Mouse (Mus musculus) bone marrow, adult 2 months (tissue): ENCODE data around the gene Cnot6. TPM values are rescaled to one million over a fixed set of nuclear protein-coding genes. Genes with fewer than 3 reads are reported as not detected.

Source experiments
- H3K27ac ChIP-seq: fragments of 200-500 bp; 2 replicates; pipeline ENCODE4 v1.5.1; 2012; ENCODE audit warnings: low read depth, mild to moderate bottlenecking, control low read depth, inconsistent platforms, low read length; ENCODE audit not compliant: control insufficient read depth, poor library complexity, insufficient read depth
- H3K4me1 ChIP-seq: fragments of 200-500 bp; 2 replicates; pipeline ENCODE4 v1.6.1; 2011; ENCODE audit warnings: low read length; ENCODE audit not compliant: control insufficient read depth, insufficient read depth
- H3K4me3 ChIP-seq: fragments of 200-500 bp; replicated peaks from 2 replicates; pipeline ENCODE3; 2011; ENCODE audit warnings: mild to moderate bottlenecking, low read depth, low read length, control low read depth; ENCODE audit not compliant: control insufficient read depth
- CTCF ChIP-seq: fragments of 200-500 bp; IDR thresholded peaks from 2 replicates; pipeline ENCODE4 v1.5.1; 2011; ENCODE audit warnings: low read length, control low read depth; ENCODE audit not compliant: control insufficient read depth, insufficient read depth
- POLR2A ChIP-seq: fragments of 200-500 bp; IDR thresholded peaks from 2 replicates; pipeline ENCODE4 v1.6.1; 2011; ENCODE audit warnings: low read depth, mild to moderate bottlenecking, control low read depth, low read length, borderline replicate concordance; ENCODE audit not compliant: control insufficient read depth
- WGBS: fragments of 180-500 bp; shearing (Covaris S2); methylation state at CpG from one replicate; pipeline ENCODE4 v1.1.7; 2018; 5-methylcytosine and 5-hydroxymethylcytosine counted together
- polyA plus RNA-seq: library from polyadenylated mRNA; stranded (reverse); fragments of >200 nt; gene quantifications from 2 replicates; pipeline ENCODE4 v1.2.4, GENCODE M21; 2011; ENCODE audit warnings: low replicate concordance; ENCODE audit not compliant: missing spikeins, insufficient read depth, insufficient read length

The Cnot6 gene
- polyA plus RNA-seq, 1 experiment = 19.7 TPM

- TF ChIP-seq CTCF (no peak), POLR2A (no peak)
- Histone ChIP-seq H3K27ac (no peak overlapping the region), H3K4me1 (no peaks in the 10 kb centered on the region; the same call in 1 of the 2 replicates), H3K4me3 (no peak overlapping the region)
- 74% methylated on average over 8 of the region's 8 CpGs for WGBS
Measured at GRCm38 (mm10) chr11:49704804-49705203, 7.7 kb downstream of the Cnot6 start.

GRCm38 (mm10) chr11:49702014-49702413, 10.5 kb downstream of the Cnot6 start:
- no peak overlapping the region for H3K4me3 ChIP-seq
- 91% methylated on average over 8 of the region's 8 CpGs for WGBS
- no peaks in the 10 kb centered on the region for H3K4me1 ChIP-seq
- no peak for TF ChIP-seq POLR2A
- TF ChIP-seq CTCF = no peak
- no peak overlapping the region for H3K27ac ChIP-seq

GRCm38 (mm10) chr11:49699079-49699478, 13.4 kb downstream of the Cnot6 start:
- Histone ChIP-seq H3K4me3 (no peak overlapping the region), H3K4me1 (no peaks in the 10 kb centered on the region; the same call in 1 of the 2 replicates), H3K27ac (no peak overlapping the region)
- TF ChIP-seq CTCF (no peak), POLR2A (no peak)
- 93% methylated on average over 1 of the region's 1 CpGs for WGBS

GRCm38 (mm10) chr11:49697779-49698178, 14.7 kb downstream of the Cnot6 start:
- no peaks in the 10 kb centered on the region; the same call in 1 of the 2 replicates for H3K4me1 ChIP-seq
- no peak overlapping the region for H3K4me3 ChIP-seq
- H3K27ac ChIP-seq = no peak overlapping the region
- TF ChIP-seq POLR2A (no peak), CTCF (no peak)
- WGBS = 75% methylated on average over 5 of the region's 5 CpGs

- Histone ChIP-seq H3K27ac (no peak overlapping the region), H3K4me1 (no peaks in the 10 kb centered on the region; the same call in 1 of the 2 replicates), H3K4me3 (no peak overlapping the region)
- TF ChIP-seq POLR2A = no peak
- TF ChIP-seq CTCF = no peak
- WGBS = 64% methylated on average over 2 of the region's 2 CpGs
Measured at GRCm38 (mm10) chr11:49696472-49696871, 16.1 kb downstream of the Cnot6 start.

GRCm38 (mm10) chr11:49695695-49696094, 16.8 kb downstream of the Cnot6 start:
- Histone ChIP-seq H3K4me1 (no peaks in the 10 kb centered on the region; the same call in 1 of the 2 replicates), H3K27ac (no peak overlapping the region), H3K4me3 (no peak overlapping the region)
- TF ChIP-seq POLR2A = no peak
- TF ChIP-seq CTCF = no peak
- WGBS = 94% methylated on average over 2 of the region's 2 CpGs

GRCm38 (mm10) chr11:49695013-49695412, 17.5 kb downstream of the Cnot6 start:
- WGBS = 90% methylated on average over 3 of the region's 3 CpGs
- TF ChIP-seq CTCF (no peak), POLR2A (no peak)

GRCm38 (mm10) chr11:49684237-49684973, 28.1 kb downstream of the Cnot6 start:
- Histone ChIP-seq H3K4me1 (no peaks in the 10 kb centered on the region), H3K4me3 (no peak overlapping the region), H3K27ac (no peak overlapping the region)
- no peak for TF ChIP-seq POLR2A
- no peak for TF ChIP-seq CTCF
- 94% methylated on average over 12 of the region's 12 CpGs for WGBS

More at GRCm38 (mm10) chr11:49695013-49695412, 17.5 kb downstream of the Cnot6 start:
- no peak overlapping the region for H3K27ac ChIP-seq
- H3K4me1 ChIP-seq = no peaks in the 10 kb centered on the region; the same call in 1 of the 2 replicates
- H3K4me3 ChIP-seq = no peak overlapping the region

GRCm38 (mm10) chr11:49673433-49673832, 39.1 kb downstream of the Cnot6 start:
- TF ChIP-seq CTCF (no peak), POLR2A (no peak)
- H3K4me1 ChIP-seq = no peaks in the 10 kb centered on the region
- no peak overlapping the region for H3K27ac ChIP-seq
- H3K4me3 ChIP-seq = no peak overlapping the region
- WGBS = 85% methylated on average over 3 of the region's 3 CpGs
